Mouse (Mus musculus) megakaryocyte, embryonic 14.5 days (primary cell): ENCODE data around the gene Cd300a.

Source experiments
- FLI1 ChIP-seq: IDR thresholded peaks from 2 replicates; pipeline ENCODE4 v1.6.1; 2012; ENCODE audit warnings: low read length, inconsistent platforms, mixed read lengths
- GATA1 ChIP-seq: IDR thresholded peaks from 3 replicates; pipeline ENCODE4 v1.6.1; 2012; ENCODE audit warnings: mixed read lengths, low read length, inconsistent platforms, borderline replicate concordance

GRCm38 (mm10) chr11:114890542-114890941 lies 701 bp downstream of the Cd300a start:
- TF ChIP-seq GATA1 (no peak), FLI1 (no peak)
